Mouse (Mus musculus) midbrain, embryonic 14.5 days (tissue): ENCODE measurements at regions not wholly inside any gene's neighbourhood (a gene's known extent, or its start where the extent isn't known, plus 50 kb on each side); places are given as distances from the start of the nearest gene placed in this dataset.

Experiments
- ATAC-seq: fragments of 200-750 bp; cut with Nextera tagmentation; 2 replicates; pipeline ENCODE4 v1.8.0; 2017; ENCODE audit warnings: moderate number of reproducible peaks, moderate library complexity; ENCODE audit not compliant: low FRiP score, low TSS enrichment
- DNase-seq: peaks from one replicate; pipeline ENCODE4 v3.0.0-alpha.2; 2015
- H3K27ac ChIP-seq: fragments of 300-500 bp; sonication (generic); replicated peaks from 2 replicates; pipeline ENCODE4 v1.5.1; 2014; ENCODE audit warnings: mild to moderate bottlenecking, low read depth, low read length, moderate library complexity
- H3K27me3 ChIP-seq: fragments of 300-500 bp; sonication (generic); 2 replicates; pipeline ENCODE4 v1.6.1; 2014; ENCODE audit warnings: low read length, control low read depth, mixed read lengths; ENCODE audit not compliant: control insufficient read depth, insufficient read depth
- H3K36me3 ChIP-seq: fragments of 300-500 bp; sonication (generic); 2 replicates; pipeline ENCODE4 v1.6.1; 2014; ENCODE audit warnings: low read length, control low read depth; ENCODE audit not compliant: control insufficient read depth, insufficient read depth
- H3K4me1 ChIP-seq: fragments of 300-500 bp; sonication (generic); 2 replicates; pipeline ENCODE4 v1.6.1; 2014; ENCODE audit warnings: mild to moderate bottlenecking, antibody characterized with exemption, low read length, control low read depth; ENCODE audit not compliant: control insufficient read depth, insufficient read depth
- H3K4me2 ChIP-seq: fragments of 300-500 bp; sonication (generic); 2 replicates; pipeline ENCODE4 v1.6.1; 2014; ENCODE audit warnings: mild to moderate bottlenecking, low read length, moderate library complexity
- H3K4me3 ChIP-seq: fragments of 300-500 bp; sonication (generic); replicated peaks from 2 replicates; pipeline ENCODE4 v1.5.1; 2014; ENCODE audit warnings: low read depth, low read length
- H3K9ac ChIP-seq: fragments of 300-500 bp; sonication (generic); replicated peaks from 2 replicates; pipeline ENCODE4 v1.6.1; 2014; ENCODE audit warnings: mild to moderate bottlenecking, low read length, moderate library complexity
- H3K9me3 ChIP-seq: fragments of 300-500 bp; sonication (generic); 2 replicates; pipeline ENCODE4 v1.6.1; 2016; ENCODE audit warnings: low read length, control low read depth, mixed read lengths; ENCODE audit not compliant: control insufficient read depth
- WGBS: fragments of 180-500 bp; shearing (Covaris S2); extraction: QIAGEN DNeasy Blood & Tissue Kit; methylation state at CpG from one replicate; pipeline ENCODE4 v1.1.7; 2014; 5-methylcytosine and 5-hydroxymethylcytosine counted together

GRCm38 (mm10) chr4:33731837-33732236 lies 192.6 kb upstream of the Cnr1 start:
- 80% methylated on average over 4 of the region's 4 CpGs for whole genome bisulfite sequencing
- Histone ChIP-seq H3K4me1 (0 out of 2 replicates have a peak, but pooled peaks cover 7% of the 10 kb centered on the region), H3K36me3 (no peaks in the 10 kb centered on the region), H3K9ac (no peak overlapping the region), H3K27me3 (no peaks in the 10 kb centered on the region), H3K4me2 (no peak overlapping the region), H3K4me3 (no peak overlapping the region), H3K27ac (no peak overlapping the region), H3K9me3 (no peaks in the 10 kb centered on the region)
- ATAC-seq = no peak
- DNase-seq = no peak

- DNase-seq (peak; percentile 46), ATAC-seq (no peak)
- 40% methylated on average over 8 of the region's 8 CpGs for WGBS
- H3K36me3 ChIP-seq = no peaks in the 10 kb centered on the region
- H3K27ac ChIP-seq = no peak overlapping the region
- no peaks in the 10 kb centered on the region for H3K27me3 ChIP-seq
- no peak overlapping the region for H3K9ac ChIP-seq
- H3K4me1 ChIP-seq = 0 out of 2 replicates have a peak, but pooled peaks cover 7% of the 10 kb centered on the region
- H3K4me2 ChIP-seq = no peak overlapping the region
- H3K9me3 ChIP-seq = no peaks in the 10 kb centered on the region
- H3K4me3 ChIP-seq = no peak overlapping the region
These were observed 189.5 kb upstream of the Cnr1 start for GRCm38 (mm10) chr4:33734923-33735322.

- ATAC-seq = no peak
- no peak overlapping the region for H3K27ac ChIP-seq
- no peaks in the 10 kb centered on the region for H3K27me3 ChIP-seq
- no peaks in the 10 kb centered on the region for H3K9me3 ChIP-seq
- 0 out of 2 replicates have a peak, but pooled peaks cover 7% of the 10 kb centered on the region for H3K4me1 ChIP-seq
- WGBS = 16% methylated on average over 3 of the region's 3 CpGs
- no peak overlapping the region for H3K4me2 ChIP-seq
- no peak overlapping the region for H3K4me3 ChIP-seq
- no peak for DNase-seq
- H3K36me3 ChIP-seq = no peaks in the 10 kb centered on the region
- H3K9ac ChIP-seq = no peak overlapping the region
These were observed 188.9 kb upstream of the Cnr1 start for GRCm38 (mm10) chr4:33735442-33735966.

- H3K4me3 ChIP-seq = no peak overlapping the region
- no peak overlapping the region for H3K9ac ChIP-seq
- ATAC-seq = no peak
- 0 out of 2 replicates have a peak, but pooled peaks cover 7% of the 10 kb centered on the region for H3K4me1 ChIP-seq
- no peak overlapping the region for H3K27ac ChIP-seq
- DNase-seq = no peak
- no peaks in the 10 kb centered on the region for H3K9me3 ChIP-seq
- 72% methylated on average over 9 of the region's 9 CpGs for WGBS
- no peaks in the 10 kb centered on the region for H3K36me3 ChIP-seq
- H3K4me2 ChIP-seq = no peak overlapping the region
- H3K27me3 ChIP-seq = no peaks in the 10 kb centered on the region
These were observed 188.2 kb upstream of the Cnr1 start for GRCm38 (mm10) chr4:33736061-33736701.

GRCm38 (mm10) chr4:33737337-33737736 lies 187.1 kb upstream of the Cnr1 start:
- no peak overlapping the region for H3K4me2 ChIP-seq
- no peak for ATAC-seq
- no peak overlapping the region for H3K4me3 ChIP-seq
- no peaks in the 10 kb centered on the region for H3K9me3 ChIP-seq
- no peaks in the 10 kb centered on the region for H3K36me3 ChIP-seq
- 0 out of 2 replicates have a peak, but pooled peaks cover 7% of the 10 kb centered on the region for H3K4me1 ChIP-seq
- H3K27me3 ChIP-seq = no peaks in the 10 kb centered on the region
- DNase-seq = no peak
- WGBS = 76% methylated on average over 1 of the region's 1 CpGs
- no peak overlapping the region for H3K9ac ChIP-seq
- H3K27ac ChIP-seq = no peak overlapping the region

GRCm38 (mm10) chr4:33737859-33738417 lies 186.5 kb upstream of the Cnr1 start:
- H3K9me3 ChIP-seq = no peaks in the 10 kb centered on the region
- H3K36me3 ChIP-seq = no peaks in the 10 kb centered on the region
- 0 out of 2 replicates have a peak, but pooled peaks cover 7% of the 10 kb centered on the region for H3K4me1 ChIP-seq
- 53% methylated on average over 8 of the region's 8 CpGs for WGBS
- no peak for ATAC-seq
- no peak overlapping the region for H3K4me2 ChIP-seq
- H3K9ac ChIP-seq = no peak overlapping the region
- H3K27me3 ChIP-seq = no peaks in the 10 kb centered on the region
- DNase-seq = no peak
- no peak overlapping the region for H3K27ac ChIP-seq
- no peak overlapping the region for H3K4me3 ChIP-seq

GRCm38 (mm10) chr4:33739211-33739904 lies 185.0 kb upstream of the Cnr1 start:
- no peak overlapping the region for H3K9ac ChIP-seq
- H3K4me2 ChIP-seq = no peak overlapping the region
- DNase-seq = no peak
- no peaks in the 10 kb centered on the region for H3K36me3 ChIP-seq
- no peaks in the 10 kb centered on the region for H3K9me3 ChIP-seq
- WGBS = 89% methylated on average over 8 of the region's 8 CpGs
- 0 out of 2 replicates have a peak, but pooled peaks cover 7% of the 10 kb centered on the region for H3K4me1 ChIP-seq
- ATAC-seq = no peak
- no peak overlapping the region for H3K4me3 ChIP-seq
- no peaks in the 10 kb centered on the region for H3K27me3 ChIP-seq
- no peak overlapping the region for H3K27ac ChIP-seq

- Histone ChIP-seq H3K9ac (no peak overlapping the region), H3K27me3 (no peaks in the 10 kb centered on the region), H3K9me3 (no peaks in the 10 kb centered on the region), H3K4me2 (no peak overlapping the region), H3K36me3 (no peaks in the 10 kb centered on the region), H3K27ac (no peak overlapping the region), H3K4me1 (no peaks in the 10 kb centered on the region), H3K4me3 (no peak overlapping the region)
- ATAC-seq = no peak
- 78% methylated on average over 12 of the region's 12 CpGs for WGBS
- no peak for DNase-seq
These were observed 183.4 kb upstream of the Cnr1 start for GRCm38 (mm10) chr4:33740982-33741381.
